Mouse (Mus musculus) intestine, embryonic 16.5 days (tissue): ENCODE measurements at regions not wholly inside any gene's neighbourhood (a gene's known extent, or its start where the extent isn't known, plus 50 kb on each side); places are given as distances from the start of the nearest gene placed in this dataset.
A peak's percentile ranks its signal among the peaks of the same experiment; 100 is the strongest.

Source experiments
- ATAC-seq: fragments of 200-750 bp; cut with Nextera tagmentation; 2 replicates; pipeline ENCODE4 v1.8.0; 2017; ENCODE audit warnings: moderate TSS enrichment, moderate library complexity
- H3K27ac ChIP-seq: fragments of 300-500 bp; sonication (generic); 2 replicates; pipeline ENCODE4 v1.5.1; 2014; ENCODE audit warnings: mild to moderate bottlenecking, low read length
- H3K27me3 ChIP-seq: fragments of 300-500 bp; sonication (generic); replicated peaks from 2 replicates; pipeline ENCODE4 v1.6.1; 2014; ENCODE audit warnings: low read length, control low read depth, mixed read lengths; ENCODE audit not compliant: control insufficient read depth, insufficient read depth
- H3K36me3 ChIP-seq: fragments of 300-500 bp; sonication (generic); 2 replicates; pipeline ENCODE4 v1.6.1; 2014; ENCODE audit warnings: low read length, control low read depth; ENCODE audit not compliant: control insufficient read depth, insufficient read depth
- H3K4me1 ChIP-seq: fragments of 300-500 bp; sonication (generic); 2 replicates; pipeline ENCODE4 v1.6.1; 2014; ENCODE audit warnings: low read length, control low read depth, mixed read lengths; ENCODE audit not compliant: control insufficient read depth, insufficient read depth
- H3K4me2 ChIP-seq: fragments of 300-500 bp; sonication (generic); 2 replicates; pipeline ENCODE4 v1.6.1; 2014; ENCODE audit warnings: low read depth, low read length, control low read depth
- H3K4me3 ChIP-seq: fragments of 300-500 bp; sonication (generic); 2 replicates; pipeline ENCODE4 v1.5.1; 2014; ENCODE audit warnings: mild to moderate bottlenecking, low read length
- H3K9ac ChIP-seq: fragments of 300-500 bp; sonication (generic); 2 replicates; pipeline ENCODE4 v1.6.1; 2014; ENCODE audit warnings: low read depth, low read length
- H3K9me3 ChIP-seq: fragments of 300-500 bp; sonication (generic); 2 replicates; pipeline ENCODE4 v1.6.1; 2016; ENCODE audit warnings: low read length, control low read depth; ENCODE audit not compliant: control insufficient read depth
- WGBS: fragments of 180-500 bp; shearing (Covaris S2); extraction: QIAGEN DNeasy Blood & Tissue Kit; methylation state at CpG from one replicate; pipeline ENCODE4 v1.1.7; 2014; 5-methylcytosine and 5-hydroxymethylcytosine counted together

- no peak overlapping the region for H3K27ac ChIP-seq
- H3K4me1 ChIP-seq = no peaks in the 10 kb centered on the region
- WGBS = 60% methylated on average over 1 of the region's 1 CpGs
Observed at GRCm38 (mm10) chr7:40683176-40683575, 215.0 kb upstream of the Vstm2b start.

GRCm38 (mm10) chr7:40683641-40684040 is 214.5 kb upstream of the Vstm2b start:
- no peak for ATAC-seq
- H3K27ac ChIP-seq = no peak overlapping the region
- H3K4me2 ChIP-seq = no peak overlapping the region
- H3K9ac ChIP-seq = no peak overlapping the region
- no peak overlapping the region for H3K4me3 ChIP-seq
- H3K27me3 ChIP-seq = no peaks in the 10 kb centered on the region
- no peaks in the 10 kb centered on the region for H3K9me3 ChIP-seq
- WGBS = 39% methylated on average over 3 of the region's 3 CpGs
- H3K4me1 ChIP-seq = no peaks in the 10 kb centered on the region
- no peaks in the 10 kb centered on the region for H3K36me3 ChIP-seq

More at GRCm38 (mm10) chr7:40683176-40683575, 215.0 kb upstream of the Vstm2b start:
- Histone ChIP-seq H3K9ac (no peak overlapping the region), H3K4me3 (no peak overlapping the region), H3K27me3 (no peaks in the 10 kb centered on the region), H3K36me3 (no peaks in the 10 kb centered on the region), H3K9me3 (no peaks in the 10 kb centered on the region), H3K4me2 (no peak overlapping the region)
- peak; percentile 68 for ATAC-seq

- H3K36me3 ChIP-seq = no peaks in the 10 kb centered on the region
- no peak overlapping the region for H3K4me3 ChIP-seq
- H3K9ac ChIP-seq = no peak overlapping the region
- WGBS = 92% methylated on average over 3 of the region's 3 CpGs
- no peaks in the 10 kb centered on the region for H3K27me3 ChIP-seq
- no peak for ATAC-seq
- no peaks in the 10 kb centered on the region for H3K9me3 ChIP-seq
- H3K27ac ChIP-seq = no peak overlapping the region
- H3K4me1 ChIP-seq = no peaks in the 10 kb centered on the region
- H3K4me2 ChIP-seq = no peak overlapping the region
Observed at GRCm38 (mm10) chr7:40687005-40687404, 211.1 kb upstream of the Vstm2b start.

GRCm38 (mm10) chr7:40688546-40688945 is 209.6 kb upstream of the Vstm2b start:
- Histone ChIP-seq H3K9ac (no peak overlapping the region), H3K27me3 (no peaks in the 10 kb centered on the region), H3K9me3 (no peaks in the 10 kb centered on the region), H3K4me3 (no peak overlapping the region), H3K27ac (no peak overlapping the region), H3K4me1 (no peaks in the 10 kb centered on the region), H3K36me3 (no peaks in the 10 kb centered on the region), H3K4me2 (no peak overlapping the region)
- WGBS = 62% methylated on average over 4 of the region's 4 CpGs
- ATAC-seq = no peak

GRCm38 (mm10) chr7:40693755-40694154 is 204.4 kb upstream of the Vstm2b start:
- H3K36me3 ChIP-seq = no peaks in the 10 kb centered on the region
- H3K9ac ChIP-seq = no peak overlapping the region
- H3K4me3 ChIP-seq = no peak overlapping the region
- H3K27ac ChIP-seq = no peak overlapping the region
- no peaks in the 10 kb centered on the region for H3K27me3 ChIP-seq
- H3K4me1 ChIP-seq = no peaks in the 10 kb centered on the region
- no peak for ATAC-seq
- 55% methylated on average over 5 of the region's 5 CpGs for WGBS
- no peaks in the 10 kb centered on the region for H3K9me3 ChIP-seq
- no peak overlapping the region for H3K4me2 ChIP-seq

- Histone ChIP-seq H3K9me3 (no peaks in the 10 kb centered on the region), H3K27me3 (no peaks in the 10 kb centered on the region), H3K4me3 (no peak overlapping the region), H3K4me2 (no peak overlapping the region), H3K36me3 (no peaks in the 10 kb centered on the region), H3K27ac (no peak overlapping the region), H3K4me1 (no peaks in the 10 kb centered on the region), H3K9ac (no peak overlapping the region)
- 71% methylated on average over 8 of the region's 8 CpGs for WGBS
- no peak for ATAC-seq
Observed at GRCm38 (mm10) chr7:40697551-40697950, 200.6 kb upstream of the Vstm2b start.

- Histone ChIP-seq H3K4me1 (no peaks in the 10 kb centered on the region), H3K27ac (no peak overlapping the region), H3K4me3 (no peak overlapping the region), H3K36me3 (no peaks in the 10 kb centered on the region), H3K27me3 (no peaks in the 10 kb centered on the region), H3K9ac (no peak overlapping the region), H3K9me3 (no peaks in the 10 kb centered on the region), H3K4me2 (no peak overlapping the region)
- no peak for ATAC-seq
- 50% methylated on average over 3 of the region's 3 CpGs for WGBS
Observed at GRCm38 (mm10) chr7:40698309-40698708, 199.8 kb upstream of the Vstm2b start.

GRCm38 (mm10) chr7:40699633-40700032 is 198.5 kb upstream of the Vstm2b start:
- WGBS = 85% methylated on average over 1 of the region's 1 CpGs
- Histone ChIP-seq H3K27me3 (no peaks in the 10 kb centered on the region), H3K4me2 (no peak overlapping the region), H3K4me1 (no peaks in the 10 kb centered on the region), H3K4me3 (no peak overlapping the region), H3K27ac (no peak overlapping the region), H3K9me3 (no peaks in the 10 kb centered on the region), H3K9ac (no peak overlapping the region), H3K36me3 (no peaks in the 10 kb centered on the region)
- no peak for ATAC-seq

- H3K4me1 ChIP-seq = no peaks in the 10 kb centered on the region
- H3K9me3 ChIP-seq = no peaks in the 10 kb centered on the region
- WGBS = 82% methylated on average over 5 of the region's 5 CpGs
- no peak overlapping the region for H3K9ac ChIP-seq
- no peak for ATAC-seq
- H3K27ac ChIP-seq = no peak overlapping the region
- no peak overlapping the region for H3K4me2 ChIP-seq
- H3K27me3 ChIP-seq = no peaks in the 10 kb centered on the region
- no peaks in the 10 kb centered on the region for H3K36me3 ChIP-seq
- no peak overlapping the region for H3K4me3 ChIP-seq
Observed at GRCm38 (mm10) chr7:40700656-40701055, 197.5 kb upstream of the Vstm2b start.

- ATAC-seq = no peak
- H3K4me1 ChIP-seq = no peaks in the 10 kb centered on the region
- no peaks in the 10 kb centered on the region for H3K27me3 ChIP-seq
- no peak overlapping the region for H3K9ac ChIP-seq
- H3K4me3 ChIP-seq = no peak overlapping the region
- 72% methylated on average over 5 of the region's 5 CpGs for WGBS
- no peaks in the 10 kb centered on the region for H3K9me3 ChIP-seq
- no peak overlapping the region for H3K4me2 ChIP-seq
- no peaks in the 10 kb centered on the region for H3K36me3 ChIP-seq
- no peak overlapping the region for H3K27ac ChIP-seq
Observed at GRCm38 (mm10) chr7:40702191-40703045, 195.7 kb upstream of the Vstm2b start.
